Mouse (Mus musculus): ENCODE measurements at regions not wholly inside any gene's neighbourhood (a gene's known extent, or its start where the extent isn't known, plus 50 kb on each side); places are given as distances from the start of the nearest gene placed in this dataset.
"Not testable (repeated sequence)": the region's sequence is repeated elsewhere in the genome, so short reads cannot be mapped to it uniquely, and the experiment has no call there.

- ATAC-seq (ENCODE audit: insufficient number of reproducible peaks, low FRiP score), result no peak
Measured at GRCm38 (mm10) chr8:89492336-89492735, 448.4 kb upstream of the Sall1 start.

DNA sequence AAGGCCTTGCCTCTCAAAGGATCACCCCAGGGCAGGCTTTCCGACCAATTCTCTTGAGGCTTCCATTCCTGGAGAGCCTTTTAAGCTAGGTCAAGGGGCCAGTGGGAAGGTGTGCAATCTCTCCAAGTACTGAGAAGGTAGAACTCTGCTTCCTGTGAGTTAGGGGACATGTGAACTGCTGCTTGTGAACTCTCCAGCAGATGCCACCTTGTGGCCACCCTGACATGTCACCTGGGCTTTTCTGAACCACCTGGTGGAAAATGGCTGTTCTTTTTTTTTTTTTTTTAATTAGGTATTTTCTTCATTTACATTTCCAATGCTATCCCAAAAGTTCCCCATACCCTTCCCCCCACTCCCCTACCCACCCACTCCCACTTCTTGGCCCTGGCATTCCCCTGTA lies 438.5 kb upstream of the Sall1 start:
- ATAC-seq (ENCODE audit: insufficient number of reproducible peaks, low FRiP score); H3K36me3 ChIP-seq; H3K9me3 ChIP-seq (replicated peaks); H3K4me3 ChIP-seq; H3K4me2 ChIP-seq; H3K27me3 ChIP-seq (replicated peaks); H3K4me1 ChIP-seq (replicated peaks); H3K27ac ChIP-seq (ENCODE audit: poor library complexity, severe bottlenecking); H3K9ac ChIP-seq: not testable (repeated sequence)
- WGBS, result 43% methylated on average over 1 of the region's 1 CpGs

More at GRCm38 (mm10) chr8:89492336-89492735, 448.4 kb upstream of the Sall1 start:
- Histone ChIP-seq H3K36me3 (no peaks in the 10 kb centered on the region), H3K4me1 (replicated peaks) (no peaks in the 10 kb centered on the region), H3K9me3 (replicated peaks) (no peaks in the 10 kb centered on the region), H3K9ac (no peak overlapping the region), H3K27ac (ENCODE audit: poor library complexity, severe bottlenecking) (no peak overlapping the region), H3K4me2 (no peak overlapping the region), H3K27me3 (replicated peaks) (no peaks in the 10 kb centered on the region), H3K4me3 (no peak overlapping the region)

- H3K9me3 ChIP-seq (replicated peaks), result no peaks in the 10 kb centered on the region
- no peaks in the 10 kb centered on the region for H3K36me3 ChIP-seq
- H3K4me2 ChIP-seq, result no peak overlapping the region
- H3K27me3 ChIP-seq (replicated peaks), result no peaks in the 10 kb centered on the region
- ATAC-seq (ENCODE audit: insufficient number of reproducible peaks, low FRiP score), result no peak
- no peaks in the 10 kb centered on the region for H3K4me1 ChIP-seq (replicated peaks)
- H3K4me3 ChIP-seq, result no peak overlapping the region
- no peak overlapping the region for H3K27ac ChIP-seq (ENCODE audit: poor library complexity, severe bottlenecking)
- no peak overlapping the region for H3K9ac ChIP-seq
- 62% methylated on average over 4 of the region's 4 CpGs for WGBS
Measured at GRCm38 (mm10) chr8:89476930-89477329, 433.0 kb upstream of the Sall1 start.

GRCm38 (mm10) chr8:89471116-89471515 lies 427.2 kb upstream of the Sall1 start:
- WGBS, result 53% methylated on average over 5 of the region's 5 CpGs
- H3K9me3 ChIP-seq (replicated peaks), result no peaks in the 10 kb centered on the region
- no peak overlapping the region for H3K27ac ChIP-seq (ENCODE audit: poor library complexity, severe bottlenecking)
- H3K4me3 ChIP-seq, result no peak overlapping the region
- no peaks in the 10 kb centered on the region for H3K36me3 ChIP-seq
- ATAC-seq (ENCODE audit: insufficient number of reproducible peaks, low FRiP score), result no peak
- H3K27me3 ChIP-seq (replicated peaks), result no peaks in the 10 kb centered on the region
- no peak overlapping the region for H3K4me2 ChIP-seq
- no peaks in the 10 kb centered on the region for H3K4me1 ChIP-seq (replicated peaks)
- no peak overlapping the region for H3K9ac ChIP-seq

DNA sequence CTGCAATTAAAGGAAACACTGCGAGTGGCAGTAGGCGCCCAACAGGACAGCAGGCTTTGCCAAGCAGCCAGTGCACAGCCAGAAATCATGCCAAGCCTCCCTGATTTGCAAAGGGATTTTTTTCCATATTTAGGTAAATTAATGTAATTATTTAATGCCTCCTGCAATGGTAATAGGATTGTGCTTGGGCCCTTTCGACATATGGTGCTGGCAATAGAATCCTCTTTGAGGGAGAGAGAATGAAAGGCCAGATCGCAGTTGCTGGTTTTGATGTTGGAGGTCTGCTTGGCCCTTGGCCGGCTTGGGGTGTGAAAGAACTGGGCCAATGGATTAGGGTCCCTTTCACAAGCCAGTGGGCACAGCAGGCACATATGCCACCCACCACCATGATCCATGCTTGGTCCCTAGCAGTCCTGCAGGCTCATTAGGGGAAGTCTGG lies 424.8 kb upstream of the Sall1 start:
- no peak for ATAC-seq (ENCODE audit: insufficient number of reproducible peaks, low FRiP score)
- no peak overlapping the region for H3K9ac ChIP-seq
- 84% methylated on average over 5 of the region's 5 CpGs for WGBS

DNA sequence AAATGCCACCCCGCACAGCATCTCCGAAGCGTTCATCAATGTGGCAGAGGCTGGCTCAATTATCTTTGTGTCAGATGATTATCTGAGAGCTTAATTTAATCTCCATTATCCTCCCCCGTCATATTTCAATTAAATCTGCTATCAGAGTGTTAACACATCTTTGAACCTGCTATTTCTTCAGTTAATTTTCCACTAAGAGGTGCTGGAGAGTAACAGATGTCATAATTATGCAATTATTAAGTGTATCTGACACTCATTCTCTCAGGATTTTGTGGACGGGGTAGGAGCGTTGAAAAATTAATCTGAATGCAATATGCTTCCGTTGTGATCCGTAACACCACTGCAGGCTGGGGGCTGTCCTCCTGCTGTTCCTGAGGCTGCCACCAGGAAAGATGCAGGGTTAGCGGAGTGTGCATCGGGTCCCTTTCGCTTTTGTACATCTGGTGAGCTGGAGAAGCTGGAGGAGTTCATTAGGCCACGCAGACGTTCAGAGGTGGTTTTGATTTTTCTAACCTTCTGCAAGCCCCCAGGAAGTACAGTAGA lies 421.3 kb upstream of the Sall1 start:
- Histone ChIP-seq H3K36me3 (no peaks in the 10 kb centered on the region), H3K9ac (no peak overlapping the region), H3K9me3 (replicated peaks) (no peaks in the 10 kb centered on the region), H3K4me1 (replicated peaks) (no peaks in the 10 kb centered on the region), H3K4me2 (no peak overlapping the region), H3K4me3 (no peak overlapping the region), H3K27me3 (replicated peaks) (0 out of 2 replicates have a peak, but pooled peaks cover 2% of the 10 kb centered on the region), H3K27ac (ENCODE audit: poor library complexity, severe bottlenecking) (no peak overlapping the region)
- ATAC-seq (ENCODE audit: insufficient number of reproducible peaks, low FRiP score), result no peak
- WGBS, result 88% methylated on average over 13 of the region's 13 CpGs

More for the DNA sequence above, 424.8 kb upstream of the Sall1 start:
- Histone ChIP-seq H3K27me3 (replicated peaks) (no peaks in the 10 kb centered on the region), H3K36me3 (no peaks in the 10 kb centered on the region), H3K4me1 (replicated peaks) (no peaks in the 10 kb centered on the region), H3K4me2 (no peak overlapping the region), H3K27ac (ENCODE audit: poor library complexity, severe bottlenecking) (no peak overlapping the region), H3K9me3 (replicated peaks) (no peaks in the 10 kb centered on the region), H3K4me3 (no peak overlapping the region)

GRCm38 (mm10) chr8:89456517-89456916 lies 412.6 kb upstream of the Sall1 start:
- H3K36me3 ChIP-seq, result no peaks in the 10 kb centered on the region
- ATAC-seq (ENCODE audit: insufficient number of reproducible peaks, low FRiP score), result no peak
- WGBS, result 45% methylated on average over 4 of the region's 4 CpGs
- peaks cover 10% of the 10 kb centered on the region; the same call in 1 of the 2 replicates for H3K9me3 ChIP-seq (replicated peaks)
- peaks cover 12% of the 10 kb centered on the region; the same call in 1 of the 2 replicates for H3K27me3 ChIP-seq (replicated peaks)
- no peak overlapping the region for H3K4me3 ChIP-seq
- H3K27ac ChIP-seq (ENCODE audit: poor library complexity, severe bottlenecking), result no peak overlapping the region
- no peak overlapping the region for H3K4me2 ChIP-seq
- H3K4me1 ChIP-seq (replicated peaks), result no peaks in the 10 kb centered on the region
- no peak overlapping the region for H3K9ac ChIP-seq

DNA sequence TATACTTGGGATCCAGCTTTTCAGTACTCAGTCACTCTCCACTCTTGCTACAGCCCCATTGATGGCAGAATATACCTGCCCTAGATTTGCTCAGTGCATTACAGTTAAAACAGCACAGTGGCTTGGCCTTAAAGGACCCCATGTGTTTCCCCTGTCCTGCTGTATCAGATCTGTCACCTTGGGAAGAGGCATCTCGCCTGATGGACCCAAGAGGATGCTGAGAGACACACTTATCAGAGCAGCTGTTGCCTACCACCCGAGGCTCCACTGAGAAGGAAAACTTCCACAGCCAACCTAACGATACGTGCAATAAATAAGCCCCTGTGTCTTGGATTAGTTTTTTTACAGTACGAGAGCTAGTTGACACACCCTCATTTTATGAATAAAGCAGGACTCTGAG lies 411.8 kb upstream of the Sall1 start:
- H3K4me3 ChIP-seq, result no peak overlapping the region
- no peaks in the 10 kb centered on the region for H3K4me1 ChIP-seq (replicated peaks)
- no peak overlapping the region for H3K27ac ChIP-seq (ENCODE audit: poor library complexity, severe bottlenecking)
- H3K9me3 ChIP-seq (replicated peaks), result peaks cover 10% of the 10 kb centered on the region; the same call in 1 of the 2 replicates
- no peak overlapping the region for H3K4me2 ChIP-seq
- H3K27me3 ChIP-seq (replicated peaks), result peaks cover 10% of the 10 kb centered on the region; the same call in 1 of the 2 replicates
- H3K36me3 ChIP-seq, result no peaks in the 10 kb centered on the region
- ATAC-seq (ENCODE audit: insufficient number of reproducible peaks, low FRiP score), result no peak
- H3K9ac ChIP-seq, result no peak overlapping the region
- WGBS, result 52% methylated on average over 5 of the region's 5 CpGs

DNA sequence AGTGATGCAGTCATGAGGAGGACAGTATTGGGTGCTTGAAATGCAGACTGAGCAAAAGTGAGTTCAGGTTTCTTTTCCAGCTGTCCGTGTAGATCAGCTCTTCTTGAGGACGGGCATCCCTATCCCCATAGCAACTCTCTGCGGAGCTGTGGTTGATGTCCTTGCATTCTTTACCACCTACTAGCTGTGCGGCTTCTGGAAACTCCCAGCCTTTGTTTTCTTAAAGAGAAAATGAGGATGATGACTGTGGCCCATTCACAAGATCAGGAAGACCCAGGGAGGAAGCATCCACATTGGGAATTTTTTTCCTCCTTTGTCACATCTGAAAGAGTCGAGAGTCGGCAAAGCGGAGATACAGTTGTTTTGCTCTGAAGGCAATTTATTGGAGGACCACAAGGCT lies 410.2 kb upstream of the Sall1 start:
- Histone ChIP-seq H3K4me3 (no peak overlapping the region), H3K27me3 (replicated peaks) (peaks cover 10% of the 10 kb centered on the region; the same call in 1 of the 2 replicates), H3K4me2 (no peak overlapping the region), H3K4me1 (replicated peaks) (no peaks in the 10 kb centered on the region), H3K9ac (no peak overlapping the region), H3K36me3 (no peaks in the 10 kb centered on the region), H3K27ac (ENCODE audit: poor library complexity, severe bottlenecking) (no peak overlapping the region), H3K9me3 (replicated peaks) (peaks cover 10% of the 10 kb centered on the region; the same call in 1 of the 2 replicates)
- ATAC-seq (ENCODE audit: insufficient number of reproducible peaks, low FRiP score), result no peak
- WGBS, result 79% methylated on average over 7 of the region's 7 CpGs

GRCm38 (mm10) chr8:89453724-89454123 lies 409.8 kb upstream of the Sall1 start:
- Histone ChIP-seq H3K27ac (ENCODE audit: poor library complexity, severe bottlenecking) (no peak overlapping the region), H3K9me3 (replicated peaks) (peaks cover 10% of the 10 kb centered on the region; the same call in 1 of the 2 replicates), H3K9ac (no peak overlapping the region), H3K4me2 (no peak overlapping the region), H3K27me3 (replicated peaks) (peaks cover 10% of the 10 kb centered on the region; the same call in 1 of the 2 replicates), H3K36me3 (no peaks in the 10 kb centered on the region), H3K4me3 (no peak overlapping the region), H3K4me1 (replicated peaks) (no peaks in the 10 kb centered on the region)
- 86% methylated on average over 2 of the region's 2 CpGs for WGBS
- ATAC-seq (ENCODE audit: insufficient number of reproducible peaks, low FRiP score), result no peak

DNA sequence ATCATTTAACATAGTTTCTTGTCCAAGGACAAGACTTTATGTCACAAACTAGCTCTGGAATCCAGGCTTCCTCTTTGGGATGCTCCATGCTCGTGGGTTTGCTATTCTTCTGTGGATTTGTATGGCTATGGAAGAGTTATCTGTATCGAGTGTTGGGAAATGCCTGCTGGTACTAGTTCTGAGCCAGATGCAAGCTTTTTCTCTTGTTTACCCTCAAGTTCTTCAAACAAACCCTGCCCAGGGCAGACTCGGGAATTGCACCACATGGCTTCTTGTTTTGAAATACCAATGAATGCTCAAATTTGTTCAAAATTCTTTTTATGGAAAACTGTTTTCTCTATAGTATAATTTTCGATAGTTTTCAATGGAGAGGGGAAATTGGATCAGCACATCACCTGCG lies 400.5 kb upstream of the Sall1 start:
- Histone ChIP-seq H3K27me3 (replicated peaks) (no peaks in the 10 kb centered on the region), H3K27ac (ENCODE audit: poor library complexity, severe bottlenecking) (no peak overlapping the region), H3K36me3 (no peaks in the 10 kb centered on the region), H3K4me3 (no peak overlapping the region), H3K9ac (no peak overlapping the region), H3K4me2 (no peak overlapping the region), H3K4me1 (replicated peaks) (no peaks in the 10 kb centered on the region), H3K9me3 (replicated peaks) (no peaks in the 10 kb centered on the region)
- ATAC-seq (ENCODE audit: insufficient number of reproducible peaks, low FRiP score), result no peak
- 69% methylated on average over 5 of the region's 5 CpGs for WGBS

GRCm38 (mm10) chr8:89439304-89439703 lies 395.3 kb upstream of the Sall1 start:
- no peak overlapping the region for H3K4me3 ChIP-seq
- no peak overlapping the region for H3K27ac ChIP-seq (ENCODE audit: poor library complexity, severe bottlenecking)
- no peaks in the 10 kb centered on the region for H3K36me3 ChIP-seq
- no peak overlapping the region for H3K9ac ChIP-seq
- no peaks in the 10 kb centered on the region for H3K27me3 ChIP-seq (replicated peaks)
- 78% methylated on average over 6 of the region's 6 CpGs for WGBS
- H3K4me2 ChIP-seq, result no peak overlapping the region
- no peak for ATAC-seq (ENCODE audit: insufficient number of reproducible peaks, low FRiP score)
- no peaks in the 10 kb centered on the region for H3K9me3 ChIP-seq (replicated peaks)
- H3K4me1 ChIP-seq (replicated peaks), result no peaks in the 10 kb centered on the region
